Mouse (Mus musculus) mesoderm, embryonic 11.5 days (tissue): ENCODE measurements around the gene Tns3.
A peak's percentile ranks its signal among the peaks of the same experiment; 100 is the strongest.
"Not testable (repeated sequence)": the region's sequence is repeated elsewhere in the genome, so short reads cannot be mapped to it uniquely, and the experiment has no call there.

Experiments used
- DNase-seq: peaks from one replicate; pipeline ENCODE4 v3.0.0-alpha.2; 2012; ENCODE audit warnings: low read depth, low spot score

The Tns3 gene

DNA sequence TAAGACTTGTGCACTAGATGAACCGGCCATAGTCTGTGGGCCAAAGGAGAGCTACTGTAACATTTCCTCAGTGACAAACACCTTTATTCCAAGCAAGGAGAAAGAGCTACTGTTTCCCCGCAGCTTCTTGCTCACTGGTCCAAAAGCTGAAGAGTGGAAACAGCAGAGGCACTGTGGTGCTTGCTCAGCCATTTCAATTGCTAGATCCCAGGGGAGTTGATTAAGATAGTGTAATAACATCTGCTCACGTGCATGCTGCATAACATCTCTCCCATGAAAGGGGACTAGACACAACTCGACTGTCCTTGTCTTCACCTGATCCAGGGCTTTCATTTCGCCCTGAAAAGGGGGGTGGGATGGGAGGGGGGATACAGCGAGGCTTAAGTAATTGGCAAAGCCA is 41.7 kb downstream of the Tns3 start:
- no peak for DNase-seq

DNA sequence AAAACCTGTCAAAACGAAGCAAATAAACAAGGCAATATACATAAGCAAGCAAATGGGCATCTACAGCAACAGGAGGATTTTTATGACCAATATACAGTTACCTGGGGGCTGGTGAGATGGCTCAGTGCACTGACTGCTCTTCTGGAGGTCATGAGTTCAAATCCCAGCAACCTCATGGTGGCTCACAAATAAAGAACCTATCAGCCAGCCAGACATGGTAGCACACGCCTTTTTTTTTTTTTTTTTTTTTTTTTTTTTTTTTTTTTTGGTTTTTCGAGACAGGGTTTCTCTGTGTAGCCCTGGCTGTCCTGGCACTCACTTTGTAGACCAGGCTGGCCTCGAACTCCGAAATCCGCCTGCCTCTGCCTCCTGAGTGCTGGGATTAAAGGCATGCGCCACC is 45.2 kb downstream of the Tns3 start:
- DNase-seq = not testable (repeated sequence)

GRCm38 (mm10) chr11:8618301-8618700 is 46.0 kb downstream of the Tns3 start:
- no peak for DNase-seq

DNA sequence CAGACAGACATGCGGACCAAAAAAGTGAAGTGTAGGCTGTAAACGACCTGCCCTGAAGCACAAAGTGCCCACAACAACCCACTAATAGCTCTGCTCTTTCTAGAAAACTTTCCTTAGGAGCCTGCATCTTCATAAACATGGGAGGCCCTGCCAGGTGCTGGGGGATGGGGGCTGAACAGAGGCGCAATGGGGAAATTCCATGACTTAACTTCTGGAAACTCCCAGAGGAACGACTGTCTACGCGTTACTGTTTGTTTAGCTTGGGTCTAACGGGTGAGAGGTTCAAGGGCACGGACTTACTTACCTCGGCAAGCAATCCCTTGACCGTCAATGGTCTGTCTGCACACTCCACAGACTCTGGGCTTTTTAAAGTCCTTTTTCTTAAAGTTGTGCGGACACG is 48.9 kb downstream of the Tns3 start:
- DNase-seq = no peak

GRCm38 (mm10) chr11:8610456-8610855 is 53.9 kb downstream of the Tns3 start:
- DNase-seq = no peak

DNA sequence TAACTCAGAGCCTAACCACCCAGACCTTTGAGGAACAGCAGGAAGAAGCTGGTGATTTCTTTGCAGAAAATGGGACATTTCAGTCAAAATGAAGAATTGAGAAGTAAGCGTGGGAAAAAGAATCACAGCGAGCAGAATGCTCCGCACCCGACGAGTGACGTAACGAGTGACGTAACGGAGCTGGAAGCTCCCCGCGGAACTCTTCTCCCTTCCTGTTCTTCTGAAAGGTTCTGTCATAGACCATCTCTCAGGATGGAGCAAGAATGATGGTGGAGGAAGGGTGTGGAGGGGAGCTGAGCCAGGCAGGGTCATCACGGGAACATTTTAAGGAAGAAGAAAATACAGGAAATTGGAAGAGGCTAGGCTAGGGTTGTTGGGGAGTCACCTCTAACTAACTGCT is 54.5 kb downstream of the Tns3 start:
- DNase-seq = no peak

- DNase-seq = no peak
These were observed 57.2 kb downstream of the Tns3 start for GRCm38 (mm10) chr11:8607123-8607522.

DNA sequence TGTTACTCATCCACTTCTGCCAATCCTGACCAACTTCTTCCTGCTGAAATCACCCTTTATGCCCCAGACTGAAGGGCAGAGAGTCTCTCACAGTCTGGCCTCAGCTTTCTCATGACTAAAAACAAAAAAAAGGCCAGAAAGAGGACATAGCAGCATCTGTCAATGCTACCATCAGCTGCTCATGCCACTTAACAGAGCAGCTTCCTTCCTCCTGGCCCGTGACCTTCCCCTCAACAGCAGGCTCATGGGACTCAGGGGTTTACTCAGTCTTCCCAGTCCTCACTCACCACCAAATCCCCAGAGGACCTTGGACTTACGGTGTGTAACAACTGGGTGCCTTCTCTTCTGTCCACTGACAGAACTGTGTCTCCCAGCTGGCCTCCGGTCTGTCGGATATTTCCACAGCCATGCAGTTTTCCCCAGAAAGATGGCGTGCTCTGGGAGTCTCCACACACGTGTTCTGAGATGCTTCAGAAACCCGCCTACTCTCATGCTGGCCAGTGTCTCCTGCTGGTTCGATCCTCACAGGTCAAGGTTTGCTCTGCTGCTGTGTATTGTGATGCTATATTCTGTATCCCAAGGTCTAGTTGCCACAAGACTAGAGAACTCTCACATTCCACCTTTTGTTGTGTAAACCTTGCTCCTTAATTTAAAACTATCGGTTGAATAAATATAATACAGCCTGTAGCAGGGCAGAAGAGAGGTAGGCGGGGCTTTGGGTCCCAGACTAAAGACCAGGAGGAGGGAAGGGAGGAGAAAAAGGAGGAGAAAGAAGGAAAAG is 59.4 kb downstream of the Tns3 start:
- DNase-seq = no peak

GRCm38 (mm10) chr11:8602606-8603005 is 61.7 kb downstream of the Tns3 start:
- no peak for DNase-seq

GRCm38 (mm10) chr11:8601411-8601821 is 62.9 kb downstream of the Tns3 start:
- peak; percentile 62 for DNase-seq

GRCm38 (mm10) chr11:8595642-8596041 is 68.7 kb downstream of the Tns3 start:
- no peak for DNase-seq

DNA sequence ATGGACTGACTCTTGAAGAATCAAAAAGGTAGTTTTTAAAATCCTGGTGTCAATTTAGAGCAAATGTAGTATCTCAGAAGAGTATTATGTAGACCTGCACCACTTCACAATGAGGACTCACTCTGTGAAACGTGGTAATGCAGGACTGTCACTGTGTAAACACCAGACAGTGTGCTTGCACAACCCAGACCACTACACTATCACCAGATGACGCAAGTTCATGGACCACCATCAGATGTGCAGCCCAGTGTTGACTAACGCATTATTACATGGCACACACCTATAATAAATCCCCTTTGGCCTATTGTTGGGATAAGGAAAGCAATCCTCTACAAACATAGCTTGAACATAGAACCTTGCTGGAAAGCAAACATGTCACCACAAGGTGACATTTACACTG is 71.2 kb downstream of the Tns3 start:
- no peak for DNase-seq

- no peak for DNase-seq
These were observed 73.1 kb downstream of the Tns3 start for GRCm38 (mm10) chr11:8591271-8591670.

- DNase-seq = no peak
These were observed 75.0 kb downstream of the Tns3 start for GRCm38 (mm10) chr11:8589226-8589905.

DNA sequence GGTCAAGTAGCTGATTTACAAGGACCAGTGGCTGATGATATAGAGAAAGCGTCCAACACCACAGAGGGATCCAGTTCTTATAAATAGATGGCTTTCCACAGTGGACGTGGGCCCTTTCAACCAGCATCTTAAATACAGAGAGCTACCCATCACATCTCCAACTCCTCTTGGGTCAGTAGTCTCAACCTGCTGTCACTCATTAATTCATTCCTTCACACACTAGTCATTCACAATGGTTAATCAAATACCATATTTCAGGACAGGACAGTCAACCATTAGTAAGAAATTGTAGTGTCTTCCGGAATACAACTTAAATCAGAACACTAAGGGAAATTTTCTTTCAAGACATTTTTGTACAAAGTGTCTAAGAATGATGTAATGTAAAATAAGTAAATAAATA is 76.4 kb downstream of the Tns3 start:
- DNase-seq = no peak

GRCm38 (mm10) chr11:8586996-8587644 is 77.2 kb downstream of the Tns3 start:
- DNase-seq = no peak

DNA sequence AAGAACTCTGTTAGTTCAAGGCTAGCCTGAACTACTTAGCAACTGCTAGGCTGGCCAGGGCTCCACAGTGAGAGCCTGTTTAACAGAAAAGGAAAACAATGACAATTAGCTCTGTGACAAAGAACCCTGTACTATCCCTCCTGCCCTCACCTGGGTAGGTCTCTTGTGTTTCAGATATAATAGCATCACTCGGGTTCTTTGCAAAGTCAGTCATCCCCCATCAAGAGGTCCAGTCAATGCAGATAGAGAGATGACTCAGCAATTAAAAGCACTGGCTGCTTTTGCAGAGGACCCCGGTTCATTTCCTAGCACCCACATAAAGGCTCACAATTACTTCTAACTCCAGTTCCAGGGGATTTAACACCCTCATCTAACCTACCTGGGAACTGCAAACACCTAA is 78.0 kb downstream of the Tns3 start:
- no peak for DNase-seq

- no peak for DNase-seq
These were observed 78.6 kb downstream of the Tns3 start for GRCm38 (mm10) chr11:8585686-8586085.

DNA sequence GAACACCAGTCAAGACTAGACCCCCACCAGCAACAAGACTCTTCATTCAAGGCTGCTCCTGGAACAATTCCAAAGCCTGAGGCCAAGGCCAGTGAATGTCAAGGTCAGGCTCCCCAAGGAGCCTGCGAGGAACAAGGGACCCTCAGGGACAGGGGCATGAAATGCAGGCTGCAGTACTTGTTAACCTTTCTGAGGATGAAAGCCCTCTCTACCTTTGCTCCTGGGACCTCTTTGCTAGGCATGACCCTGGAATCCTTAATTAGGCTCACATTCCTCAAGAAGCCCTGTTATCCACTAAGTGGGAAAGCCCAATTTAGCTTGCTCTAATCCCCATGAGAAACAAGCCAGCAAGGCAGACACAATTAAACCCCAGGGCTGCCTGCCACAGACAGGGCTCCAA is 79.4 kb downstream of the Tns3 start:
- DNase-seq = no peak

GRCm38 (mm10) chr11:8584307-8584706 is 80.0 kb downstream of the Tns3 start:
- DNase-seq = no peak

- no peak for DNase-seq
These were observed 81.2 kb downstream of the Tns3 start for GRCm38 (mm10) chr11:8583137-8583536.

DNA sequence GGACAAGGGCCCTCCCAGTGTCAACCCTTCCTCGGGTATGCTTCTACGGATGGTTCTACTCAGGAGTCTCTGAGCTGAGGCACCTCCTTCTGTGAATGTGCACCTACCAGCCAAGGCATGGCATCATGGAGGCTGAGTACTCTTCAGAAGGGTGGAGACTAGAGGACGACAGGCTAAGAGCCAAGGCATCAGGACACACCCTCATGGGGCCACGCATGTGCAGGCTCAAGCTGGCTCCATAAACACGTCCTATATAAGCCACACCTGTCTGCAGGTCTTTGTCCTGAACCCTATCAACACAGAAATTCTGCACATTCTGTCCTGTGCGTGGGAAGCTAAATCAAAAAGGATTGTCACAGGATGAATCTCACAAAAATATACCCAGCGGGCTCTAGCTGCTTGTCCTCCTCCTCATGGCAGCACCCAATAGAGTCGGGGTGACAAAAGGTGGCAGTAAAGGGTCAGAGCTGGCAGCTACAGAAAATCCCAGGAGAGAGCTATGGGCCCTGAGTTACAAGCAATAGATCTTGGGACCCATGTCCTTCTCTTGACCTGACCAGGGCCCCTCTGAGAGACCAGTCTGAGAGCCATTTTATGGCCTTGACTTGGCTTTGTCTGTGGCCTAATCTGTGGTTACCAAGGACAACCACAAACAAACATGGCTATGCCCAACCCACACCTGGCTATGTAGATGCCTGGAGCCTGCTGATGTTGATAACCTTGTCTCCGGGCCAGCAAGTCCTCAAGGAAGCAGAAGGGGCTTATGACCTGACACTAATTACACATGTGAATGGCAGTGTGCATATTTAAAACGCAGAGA is 82.0 kb downstream of the Tns3 start:
- DNase-seq = no peak
